Mouse (Mus musculus): ENCODE results near the gene Cacna2d4. TPM values are rescaled to one million over a fixed set of nuclear protein-coding genes. Genes with fewer than 3 reads are reported as not detected.

The Cacna2d4 gene
- polyA plus RNA-seq, 1 experiment from 2014 or later: 0.11 TPM

- Histone ChIP-seq H3K9me3 (replicated peaks) (0 out of 2 replicates have a peak, but pooled peaks cover 2% of the 10 kb centered on the region), H3K36me3 (no peaks in the 10 kb centered on the region), H3K9ac (no peak overlapping the region), H3K4me1 (peaks cover 8% of the 10 kb centered on the region), H3K27me3 (no peaks in the 10 kb centered on the region), H3K4me2 (replicated peaks) (no peak overlapping the region), H3K4me3 (replicated peaks) (no peak overlapping the region), H3K27ac (replicated peaks) (no peak overlapping the region)
- 0 out of 2 replicates have a peak, but pooled peaks have one; percentile 11 for ATAC-seq (ENCODE audit: insufficient number of reproducible peaks, low FRiP score, low TSS enrichment, low read depth)
- WGBS: 42% methylated on average over 21 of the region's 21 CpGs
Observed at GRCm38 (mm10) chr6:119240871-119241705, 4.8 kb downstream of the Cacna2d4 start.

GRCm38 (mm10) chr6:119246082-119246481 lies 9.8 kb downstream of the Cacna2d4 start:
- Histone ChIP-seq H3K36me3 (no peaks in the 10 kb centered on the region), H3K9ac (no peak overlapping the region), H3K9me3 (replicated peaks) (0 out of 2 replicates have a peak, but pooled peaks cover 6% of the 10 kb centered on the region), H3K4me3 (replicated peaks) (no peak overlapping the region), H3K27ac (replicated peaks) (no peak overlapping the region), H3K4me1 (no peaks in the 10 kb centered on the region), H3K4me2 (replicated peaks) (no peak overlapping the region), H3K27me3 (no peaks in the 10 kb centered on the region)
- no peak for ATAC-seq (ENCODE audit: insufficient number of reproducible peaks, low FRiP score, low TSS enrichment, low read depth)
- 35% methylated on average over 2 of the region's 2 CpGs for WGBS

- Histone ChIP-seq H3K4me3 (replicated peaks) (no peak overlapping the region), H3K36me3 (no peaks in the 10 kb centered on the region), H3K9ac (no peak overlapping the region), H3K27ac (replicated peaks) (no peak overlapping the region), H3K4me2 (replicated peaks) (no peak overlapping the region), H3K27me3 (no peaks in the 10 kb centered on the region), H3K4me1 (no peaks in the 10 kb centered on the region), H3K9me3 (replicated peaks) (0 out of 2 replicates have a peak, but pooled peaks cover 6% of the 10 kb centered on the region)
- ATAC-seq (ENCODE audit: insufficient number of reproducible peaks, low FRiP score, low TSS enrichment, low read depth): no peak
- WGBS: 73% methylated on average over 3 of the region's 3 CpGs
Observed at GRCm38 (mm10) chr6:119248578-119248977, 12.3 kb downstream of the Cacna2d4 start.

GRCm38 (mm10) chr6:119249726-119250125 lies 13.4 kb downstream of the Cacna2d4 start:
- Histone ChIP-seq H3K4me2 (replicated peaks) (no peak overlapping the region), H3K9me3 (replicated peaks) (0 out of 2 replicates have a peak, but pooled peaks cover 6% of the 10 kb centered on the region), H3K36me3 (no peaks in the 10 kb centered on the region), H3K4me1 (no peaks in the 10 kb centered on the region), H3K9ac (no peak overlapping the region), H3K4me3 (replicated peaks) (no peak overlapping the region), H3K27me3 (no peaks in the 10 kb centered on the region), H3K27ac (replicated peaks) (no peak overlapping the region)
- 84% methylated on average over 10 of the region's 10 CpGs for WGBS
- ATAC-seq (ENCODE audit: insufficient number of reproducible peaks, low FRiP score, low TSS enrichment, low read depth): no peak

GRCm38 (mm10) chr6:119251704-119252103 lies 15.4 kb downstream of the Cacna2d4 start:
- Histone ChIP-seq H3K27ac (replicated peaks) (no peak overlapping the region), H3K4me3 (replicated peaks) (no peak overlapping the region), H3K4me1 (no peaks in the 10 kb centered on the region), H3K9me3 (replicated peaks) (no peaks in the 10 kb centered on the region), H3K9ac (no peak overlapping the region), H3K4me2 (replicated peaks) (no peak overlapping the region), H3K27me3 (no peaks in the 10 kb centered on the region), H3K36me3 (no peaks in the 10 kb centered on the region)
- ATAC-seq (ENCODE audit: insufficient number of reproducible peaks, low FRiP score, low TSS enrichment, low read depth): no peak
- 76% methylated on average over 4 of the region's 4 CpGs for WGBS

GRCm38 (mm10) chr6:119276713-119277112 lies 40.4 kb downstream of the Cacna2d4 start:
- no peak for ATAC-seq (ENCODE audit: insufficient number of reproducible peaks, low FRiP score, low TSS enrichment, low read depth)
- 65% methylated on average over 2 of the region's 2 CpGs for WGBS

GRCm38 (mm10) chr6:119280761-119281160 lies 44.4 kb downstream of the Cacna2d4 start:
- 0 out of 2 replicates have a peak, but pooled peaks cover 3% of the 10 kb centered on the region for H3K9me3 ChIP-seq (replicated peaks)
- no peaks in the 10 kb centered on the region for H3K4me1 ChIP-seq
- no peak overlapping the region for H3K4me2 ChIP-seq (replicated peaks)
- no peaks in the 10 kb centered on the region for H3K27me3 ChIP-seq
- H3K27ac ChIP-seq (replicated peaks): no peak overlapping the region
- no peak overlapping the region for H3K4me3 ChIP-seq (replicated peaks)
- no peak overlapping the region for H3K9ac ChIP-seq
- ATAC-seq (ENCODE audit: insufficient number of reproducible peaks, low FRiP score, low TSS enrichment, low read depth): no peak
- H3K36me3 ChIP-seq: no peaks in the 10 kb centered on the region
- WGBS: 71% methylated on average over 9 of the region's 9 CpGs

More at GRCm38 (mm10) chr6:119276713-119277112, 40.4 kb downstream of the Cacna2d4 start:
- H3K4me1 ChIP-seq: no peaks in the 10 kb centered on the region
- H3K4me3 ChIP-seq (replicated peaks): no peak overlapping the region
- no peaks in the 10 kb centered on the region for H3K36me3 ChIP-seq
- H3K9ac ChIP-seq: no peak overlapping the region
- H3K27ac ChIP-seq (replicated peaks): no peak overlapping the region
- H3K27me3 ChIP-seq: no peaks in the 10 kb centered on the region
- H3K9me3 ChIP-seq (replicated peaks): no peaks in the 10 kb centered on the region
- H3K4me2 ChIP-seq (replicated peaks): no peak overlapping the region

- H3K9me3 ChIP-seq (replicated peaks): no peaks in the 10 kb centered on the region
- H3K4me1 ChIP-seq: no peaks in the 10 kb centered on the region
- 90% methylated on average over 3 of the region's 3 CpGs for WGBS
- no peaks in the 10 kb centered on the region for H3K36me3 ChIP-seq
- H3K4me2 ChIP-seq (replicated peaks): no peak overlapping the region
- no peak overlapping the region for H3K9ac ChIP-seq
- H3K27me3 ChIP-seq: no peaks in the 10 kb centered on the region
- H3K27ac ChIP-seq (replicated peaks): no peak overlapping the region
- H3K4me3 ChIP-seq (replicated peaks): no peak overlapping the region
- ATAC-seq (ENCODE audit: insufficient number of reproducible peaks, low FRiP score, low TSS enrichment, low read depth): no peak
Observed at GRCm38 (mm10) chr6:119301310-119301709, 65.0 kb downstream of the Cacna2d4 start.

- H3K36me3 ChIP-seq: no peaks in the 10 kb centered on the region
- no peak overlapping the region for H3K4me2 ChIP-seq (replicated peaks)
- H3K4me3 ChIP-seq (replicated peaks): no peak overlapping the region
- H3K9ac ChIP-seq: no peak overlapping the region
- no peak for ATAC-seq (ENCODE audit: insufficient number of reproducible peaks, low FRiP score, low TSS enrichment, low read depth)
- no peak overlapping the region for H3K27ac ChIP-seq (replicated peaks)
- no peaks in the 10 kb centered on the region for H3K9me3 ChIP-seq (replicated peaks)
- WGBS: 86% methylated on average over 6 of the region's 6 CpGs
- no peaks in the 10 kb centered on the region for H3K27me3 ChIP-seq
- no peaks in the 10 kb centered on the region for H3K4me1 ChIP-seq
Observed at GRCm38 (mm10) chr6:119303331-119303730, 67.0 kb downstream of the Cacna2d4 start.

- no peak overlapping the region for H3K4me3 ChIP-seq (replicated peaks)
- no peak overlapping the region for H3K4me2 ChIP-seq (replicated peaks)
- no peaks in the 10 kb centered on the region for H3K36me3 ChIP-seq
- ATAC-seq (ENCODE audit: insufficient number of reproducible peaks, low FRiP score, low TSS enrichment, low read depth): no peak
- H3K9me3 ChIP-seq (replicated peaks): no peaks in the 10 kb centered on the region
- no peaks in the 10 kb centered on the region for H3K4me1 ChIP-seq
- no peak overlapping the region for H3K27ac ChIP-seq (replicated peaks)
- WGBS: 47% methylated on average over 10 of the region's 10 CpGs
- 0 out of 2 replicates have a peak, but pooled peaks cover 7% of the 10 kb centered on the region for H3K27me3 ChIP-seq
- no peak overlapping the region for H3K9ac ChIP-seq
Observed at GRCm38 (mm10) chr6:119307867-119308413, 71.6 kb downstream of the Cacna2d4 start.

- Histone ChIP-seq H3K27me3 (0 out of 2 replicates have a peak, but pooled peaks cover 7% of the 10 kb centered on the region), H3K36me3 (no peaks in the 10 kb centered on the region), H3K4me1 (no peaks in the 10 kb centered on the region), H3K9ac (no peak overlapping the region), H3K4me2 (replicated peaks) (no peak overlapping the region), H3K9me3 (replicated peaks) (no peaks in the 10 kb centered on the region), H3K4me3 (replicated peaks) (no peak overlapping the region), H3K27ac (replicated peaks) (no peak overlapping the region)
- ATAC-seq (ENCODE audit: insufficient number of reproducible peaks, low FRiP score, low TSS enrichment, low read depth): no peak
- WGBS: 52% methylated on average over 9 of the region's 9 CpGs
Observed at GRCm38 (mm10) chr6:119310176-119310575, 73.8 kb downstream of the Cacna2d4 start.

All from embryonic facial prominence, embryonic 15.5 days (tissue).